Mouse (Mus musculus): ENCODE measurements around the gene Morf4l2. TPM values are rescaled to one million over a fixed set of nuclear protein-coding genes. Genes with fewer than 3 reads are reported as not detected.

The Morf4l2 gene
- polyA plus RNA-seq (2012; rRNA removed) = 30.6 and 33.0 TPM in 2 replicates

GRCm38 (mm10) chrX:136743459-136743858 is at the start of gene Morf4l2:
TSS of gene Morf4l2 (minus strand) at chrX:136743690.

DNA sequence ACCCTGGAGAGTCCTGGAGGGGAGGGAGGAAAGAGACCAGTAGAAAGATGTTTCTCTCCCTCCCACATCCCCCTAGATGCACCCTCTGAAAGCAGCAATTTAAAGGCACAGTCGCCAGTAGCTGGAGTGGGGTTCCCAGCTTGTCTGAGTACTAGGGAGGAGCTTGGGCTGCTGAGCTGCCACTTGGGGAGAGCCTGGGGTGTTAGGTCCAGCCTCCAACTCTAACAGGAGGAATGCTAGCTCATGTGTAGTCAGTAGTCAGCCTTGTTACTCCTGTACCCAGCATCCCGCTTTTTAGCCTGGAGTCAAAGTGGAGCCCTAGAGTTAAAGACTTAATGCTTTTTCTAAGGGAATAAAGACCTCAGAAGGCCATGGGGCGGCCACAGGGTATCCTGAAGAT is 36.6 kb upstream of the Morf4l2 start, which contains the start of gene Glra4:
Glra4 (minus strand) TSS at position 101 of the 400 bp plus-strand sequence.

DNA sequence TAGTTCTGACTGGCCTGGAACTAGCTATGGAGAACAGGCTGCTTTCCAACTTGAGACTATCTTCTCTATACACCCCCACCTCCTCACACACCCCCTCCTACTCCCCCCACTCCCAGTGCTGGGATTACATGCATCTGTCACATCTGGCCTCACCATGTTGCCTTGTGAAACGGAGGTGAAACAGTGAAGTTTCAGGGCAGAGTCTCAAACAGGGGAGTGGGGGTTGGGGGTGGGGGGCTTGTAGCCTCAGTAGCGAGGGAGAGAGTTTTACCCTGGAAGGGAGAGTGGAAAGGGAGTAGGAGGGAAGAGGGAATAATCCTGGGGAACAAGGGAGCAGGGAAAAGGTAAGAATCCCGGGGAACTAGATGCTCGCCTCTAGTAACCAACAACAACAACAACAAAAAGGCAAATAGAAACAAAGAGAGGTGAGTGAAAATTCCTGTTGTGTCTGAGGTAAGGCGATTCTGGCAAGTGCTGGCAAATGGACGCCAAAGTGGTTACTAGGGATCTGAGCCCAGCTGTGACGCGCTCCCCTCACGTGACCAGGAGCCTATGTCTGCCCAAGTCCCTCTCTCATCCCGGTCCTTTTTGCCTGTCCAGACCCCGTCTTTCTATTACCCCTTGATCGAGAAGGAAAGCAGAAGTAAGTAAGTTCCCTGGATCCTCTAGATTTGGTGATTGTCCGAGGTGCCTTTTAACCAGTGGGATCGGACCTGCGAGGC is 35.9 kb downstream of the Morf4l2 start, which contains the start of gene Tceal1:
Tceal1 (plus strand) TSS at position 537 of the 722 bp plus-strand sequence.

Other genes with a start within 250 kb of the Morf4l2 start
- gene Kir3dl1, start 225.7 kb downstream of the Morf4l2 start, polyA plus RNA-seq (2012; rRNA removed) = not detected in 2 replicates
- gene Kir3dl2, start 199.6 kb downstream of the Morf4l2 start, polyA plus RNA-seq (2012; rRNA removed) = not detected in 2 replicates
- 4.4 and 5.6 TPM in 2 replicates for gene Tceal3, start 152.8 kb downstream of the Morf4l2 start, polyA plus RNA-seq (2012; rRNA removed)
- 1.8 and 1.9 TPM in 2 replicates for gene Tceal1, start 35.7 kb downstream of the Morf4l2 start, polyA plus RNA-seq (2012; rRNA removed)
- gene Glra4, start 36.5 kb upstream of the Morf4l2 start, polyA plus RNA-seq (2012; rRNA removed) = not detected in 2 replicates
- 8.0 and 9.6 TPM in 2 replicates for gene Plp1, start 79.0 kb upstream of the Morf4l2 start, polyA plus RNA-seq (2012; rRNA removed)
- gene Rab9b, start 125.1 kb upstream of the Morf4l2 start, polyA plus RNA-seq (2012; rRNA removed) = not detected in 2 replicates
- gene H2bfm, start 183.6 kb upstream of the Morf4l2 start, polyA plus RNA-seq (2012; rRNA removed) = not detected in 2 replicates
- not detected in 2 replicates for gene Tmsb15b2, start 231.8 kb upstream of the Morf4l2 start, polyA plus RNA-seq (2012; rRNA removed)
- gene Tmsb15l, start 233.2 kb upstream of the Morf4l2 start, polyA plus RNA-seq (2012; rRNA removed) = 0.42 and 1.2 TPM in 2 replicates
- not detected in 2 replicates for gene Tmsb15b1, start 233.2 kb upstream of the Morf4l2 start, polyA plus RNA-seq (2012; rRNA removed)
- 2.1 and 2.3 TPM in 2 replicates for gene Zcchc18, start 249.5 kb upstream of the Morf4l2 start, polyA plus RNA-seq (2012; rRNA removed)

Data from ovary, adult 2 months (tissue).